Mouse (Mus musculus): ENCODE results near the gene Ptpro. TPM values are rescaled to one million over a fixed set of nuclear protein-coding genes. Genes with fewer than 3 reads are reported as not detected.

The Ptpro gene
- polyA plus RNA-seq, 1 experiment from 2014 or later: not detected

GRCm38 (mm10) chr6:137294973-137295820, 43.1 kb downstream of the Ptpro start:
- DNase-seq (ENCODE audit: low read depth, low spot score) (no peak), ATAC-seq (no peak)
- TF ChIP-seq CTCF (IDR thresholded peaks at IDR 0.05): no peak
- in situ Hi-C loops (cut with MboI; ENCODE audit: low pct_unique_long_range_greater_than_20kb): no loop called here
- CTCF ChIA-PET: interaction anchor here (0.9 kb wide), 1 partner anchor 8 kb away, joined by 3 read pairs; no protein-coding TSS in a partner anchor
- H3K27me3 ChIP-seq: no peaks in the 10 kb centered on the region
- POLR2A ChIA-PET: interaction anchor here (0.6 kb wide), 1 partner anchor 910 kb away, joined by 3 read pairs; no protein-coding TSS in a partner anchor

- in situ Hi-C loops (cut with MboI; ENCODE audit: low pct_unique_long_range_greater_than_20kb): no loop called here
- H3K27me3 ChIP-seq: no peaks in the 10 kb centered on the region
- no peak for TF ChIP-seq CTCF (IDR thresholded peaks at IDR 0.05)
- DNase-seq (ENCODE audit: low read depth, low spot score) (no peak), ATAC-seq (no peak)
- POLR2A ChIA-PET: interaction anchor here (0.8 kb wide), 1 partner anchor 15 kb away, joined by 3 read pairs; no protein-coding TSS in a partner anchor
- CTCF ChIA-PET: no interaction called here
Observed at GRCm38 (mm10) chr6:137302561-137302960, 50.4 kb downstream of the Ptpro start.

- POLR2A ChIA-PET: no interaction called here
- DNase-seq (ENCODE audit: low read depth, low spot score) (no peak), ATAC-seq (no peak)
- TF ChIP-seq CTCF (IDR thresholded peaks at IDR 0.05): no peak
- in situ Hi-C loops (cut with MboI; ENCODE audit: low pct_unique_long_range_greater_than_20kb): no loop called here
- H3K27me3 ChIP-seq: no peaks in the 10 kb centered on the region
- CTCF ChIA-PET: no interaction called here
Observed at GRCm38 (mm10) chr6:137303824-137304223, 51.7 kb downstream of the Ptpro start.

- POLR2A ChIA-PET: no interaction called here
- no peak for ATAC-seq
- TF ChIP-seq CTCF (IDR thresholded peaks at IDR 0.05): no peak
- no peaks in the 10 kb centered on the region for H3K27me3 ChIP-seq
- in situ Hi-C loops (cut with MboI; ENCODE audit: low pct_unique_long_range_greater_than_20kb): no loop called here
- DNase-seq (ENCODE audit: low read depth, low spot score): no peak
- CTCF ChIA-PET: no interaction called here
Observed at GRCm38 (mm10) chr6:137315265-137315664, 63.1 kb downstream of the Ptpro start.

- ChIA-PET CTCF (interaction anchor here (1.5 kb wide), 1 partner anchor 110 kb away, joined by 4 read pairs; no protein-coding TSS in a partner anchor), POLR2A (no interaction called here)
- peak; percentile 22 for DNase-seq (ENCODE audit: low read depth, low spot score)
- in situ Hi-C loops (cut with MboI; ENCODE audit: low pct_unique_long_range_greater_than_20kb): no loop called here
- ATAC-seq: peak; percentile 87
- no peak for TF ChIP-seq CTCF (IDR thresholded peaks at IDR 0.05)
- H3K27me3 ChIP-seq: no peaks in the 10 kb centered on the region
Observed at GRCm38 (mm10) chr6:137316358-137316757, 64.2 kb downstream of the Ptpro start.

GRCm38 (mm10) chr6:137317509-137317908, 65.4 kb downstream of the Ptpro start:
- no peaks in the 10 kb centered on the region for H3K27me3 ChIP-seq
- ChIA-PET CTCF (no interaction called here), POLR2A (interaction anchor here (0.6 kb wide), 1 partner anchor 15 kb away, joined by 3 read pairs; no protein-coding TSS in a partner anchor)
- in situ Hi-C loops (cut with MboI; ENCODE audit: low pct_unique_long_range_greater_than_20kb): no loop called here
- ATAC-seq (no peak), DNase-seq (ENCODE audit: low read depth, low spot score) (no peak)
- no peak for TF ChIP-seq CTCF (IDR thresholded peaks at IDR 0.05)

- POLR2A ChIA-PET: no interaction called here
- no peak for TF ChIP-seq CTCF (IDR thresholded peaks at IDR 0.05)
- in situ Hi-C loops (cut with MboI; ENCODE audit: low pct_unique_long_range_greater_than_20kb): no loop called here
- DNase-seq (ENCODE audit: low read depth, low spot score) (no peak), ATAC-seq (no peak)
- no peaks in the 10 kb centered on the region for H3K27me3 ChIP-seq
- CTCF ChIA-PET: no interaction called here
Observed at GRCm38 (mm10) chr6:137318242-137318861, 66.2 kb downstream of the Ptpro start.

- CTCF ChIA-PET: no interaction called here
- ATAC-seq (no peak), DNase-seq (ENCODE audit: low read depth, low spot score) (no peak)
- in situ Hi-C loops (cut with MboI; ENCODE audit: low pct_unique_long_range_greater_than_20kb): loop anchor here (5.0 kb wide), 1 partner anchor 78 kb away; no protein-coding TSS in a partner anchor
- POLR2A ChIA-PET: no interaction called here
- H3K27me3 ChIP-seq: no peaks in the 10 kb centered on the region
- TF ChIP-seq CTCF (IDR thresholded peaks at IDR 0.05): no peak
Observed at GRCm38 (mm10) chr6:137319658-137320057, 67.5 kb downstream of the Ptpro start.

- POLR2A ChIA-PET: no interaction called here
- DNase-seq (ENCODE audit: low read depth, low spot score) (peak; percentile 41), ATAC-seq (no peak)
- no peaks in the 10 kb centered on the region for H3K27me3 ChIP-seq
- no peak for TF ChIP-seq CTCF (IDR thresholded peaks at IDR 0.05)
- CTCF ChIA-PET: no interaction called here
- in situ Hi-C loops (cut with MboI; ENCODE audit: low pct_unique_long_range_greater_than_20kb): no loop called here
Observed at GRCm38 (mm10) chr6:137327718-137328117, 75.6 kb downstream of the Ptpro start.

GRCm38 (mm10) chr6:137328228-137328627, 76.1 kb downstream of the Ptpro start:
- ATAC-seq: no peak
- CTCF ChIA-PET: no interaction called here
- in situ Hi-C loops (cut with MboI; ENCODE audit: low pct_unique_long_range_greater_than_20kb): no loop called here

GRCm38 (mm10) chr6:137330782-137331181, 78.7 kb downstream of the Ptpro start:
- TF ChIP-seq CTCF (IDR thresholded peaks at IDR 0.05): no peak
- ChIA-PET CTCF (no interaction called here), POLR2A (no interaction called here)
- no peaks in the 10 kb centered on the region for H3K27me3 ChIP-seq
- in situ Hi-C loops (cut with MboI; ENCODE audit: low pct_unique_long_range_greater_than_20kb): no loop called here
- ATAC-seq: no peak
- no peak for DNase-seq (ENCODE audit: low read depth, low spot score)

More at GRCm38 (mm10) chr6:137328228-137328627, 76.1 kb downstream of the Ptpro start:
- TF ChIP-seq CTCF (IDR thresholded peaks at IDR 0.05): no peak
- no peak for DNase-seq (ENCODE audit: low read depth, low spot score)
- POLR2A ChIA-PET: no interaction called here
- H3K27me3 ChIP-seq: no peaks in the 10 kb centered on the region

Measured in Patski (cell line).